Mouse (Mus musculus) brain, embryonic 14.5 days (tissue): ENCODE measurements at regions not wholly inside any gene's neighbourhood (a gene's known extent, or its start where the extent isn't known, plus 50 kb on each side); places are given as distances from the start of the nearest gene placed in this dataset.

Experiments used
- DNase-seq: peaks from one replicate; pipeline ENCODE4 v3.0.0-alpha.2; 2011; ENCODE audit warnings: low read depth
- CTCF ChIP-seq: fragments of 200-500 bp; IDR thresholded peaks from 2 replicates; pipeline ENCODE4 v1.5.1; 2012; ENCODE audit warnings: inconsistent platforms, mild to moderate bottlenecking, moderate library complexity, borderline replicate concordance; ENCODE audit not compliant: insufficient read depth, insufficient read length; ENCODE audit errors: extremely low read depth
- POLR2A ChIP-seq: fragments of 200-500 bp; IDR thresholded peaks from 2 replicates; pipeline ENCODE4 v1.6.1; 2012; ENCODE audit warnings: mild to moderate bottlenecking, inconsistent platforms, borderline replicate concordance; ENCODE audit not compliant: poor library complexity, insufficient read depth, insufficient read length, severe bottlenecking; ENCODE audit errors: extremely low read depth

GRCm38 (mm10) chr16:5425908-5426307, 170.1 kb upstream of the Eef2kmt start:
- no peak for DNase-seq
- TF ChIP-seq CTCF, result no peak
- no peak for TF ChIP-seq POLR2A

GRCm38 (mm10) chr16:5422041-5422440, 166.3 kb upstream of the Eef2kmt start:
- DNase-seq, result peak; percentile 14
- TF ChIP-seq POLR2A (no peak), CTCF (no peak)

- no peak for TF ChIP-seq POLR2A
- no peak for TF ChIP-seq CTCF
- no peak for DNase-seq
These were observed 165.8 kb upstream of the Eef2kmt start for GRCm38 (mm10) chr16:5421591-5421990.

GRCm38 (mm10) chr16:5419467-5419866, 163.7 kb upstream of the Eef2kmt start:
- no peak for DNase-seq

GRCm38 (mm10) chr16:5418462-5419197, 162.8 kb upstream of the Eef2kmt start:
- TF ChIP-seq POLR2A, result no peak
- no peak for TF ChIP-seq CTCF
- peak; percentile 73 for DNase-seq

More at GRCm38 (mm10) chr16:5419467-5419866, 163.7 kb upstream of the Eef2kmt start:
- no peak for TF ChIP-seq CTCF
- no peak for TF ChIP-seq POLR2A

- no peak for TF ChIP-seq POLR2A
- TF ChIP-seq CTCF, result no peak
- no peak for DNase-seq
These were observed 159.5 kb upstream of the Eef2kmt start for GRCm38 (mm10) chr16:5415310-5415709.

GRCm38 (mm10) chr16:5411819-5412385, 156.1 kb upstream of the Eef2kmt start:
- peak; percentile 63 for DNase-seq
- TF ChIP-seq POLR2A (no peak), CTCF (no peak)

- TF ChIP-seq POLR2A, result no peak
- TF ChIP-seq CTCF, result peak; percentile 72
- peak; percentile 61 for DNase-seq
These were observed 150.9 kb upstream of the Eef2kmt start for GRCm38 (mm10) chr16:5406711-5407110.

GRCm38 (mm10) chr16:5393336-5393735, 137.6 kb upstream of the Eef2kmt start:
- peak; percentile 19 for DNase-seq
- no peak for TF ChIP-seq CTCF
- TF ChIP-seq POLR2A, result no peak

- DNase-seq, result peak; percentile 36
- TF ChIP-seq POLR2A, result no peak
- TF ChIP-seq CTCF, result no peak
These were observed 127.1 kb upstream of the Eef2kmt start for GRCm38 (mm10) chr16:5382930-5383329.

- TF ChIP-seq POLR2A (no peak), CTCF (no peak)
- peak; percentile 79 for DNase-seq
These were observed 126.6 kb upstream of the Eef2kmt start for GRCm38 (mm10) chr16:5382228-5382884.

GRCm38 (mm10) chr16:5380626-5381025, 124.8 kb upstream of the Eef2kmt start:
- TF ChIP-seq POLR2A, result no peak
- no peak for TF ChIP-seq CTCF

GRCm38 (mm10) chr16:5377001-5377400, 121.2 kb upstream of the Eef2kmt start:
- DNase-seq, result no peak
- TF ChIP-seq CTCF, result no peak

More at GRCm38 (mm10) chr16:5380626-5381025, 124.8 kb upstream of the Eef2kmt start:
- DNase-seq, result no peak
